Mouse (Mus musculus) liver, embryonic 16.5 days (tissue): ENCODE measurements around the gene Prph. TPM values are rescaled to one million over a fixed set of nuclear protein-coding genes. Genes with fewer than 3 reads are reported as not detected.
A peak's percentile ranks its signal among the peaks of the same experiment; 100 is the strongest.

Experiments used
- ATAC-seq: fragments of 200-750 bp; cut with Nextera tagmentation; 2 replicates; pipeline ENCODE4 v1.8.0; 2017; ENCODE audit warnings: low read depth, mild to moderate bottlenecking, moderate number of reproducible peaks, moderate library complexity
- H3K27ac ChIP-seq: fragments of 300-500 bp; sonication (generic); 2 replicates; pipeline ENCODE4 v1.5.1; 2014; ENCODE audit warnings: mild to moderate bottlenecking, low read length
- H3K27me3 ChIP-seq: fragments of 300-500 bp; sonication (generic); 2 replicates; pipeline ENCODE4 v1.6.1; 2014; ENCODE audit warnings: low read depth, low read length, mixed read lengths; ENCODE audit not compliant: control insufficient read depth, insufficient read depth
- H3K36me3 ChIP-seq: fragments of 300-500 bp; sonication (generic); 2 replicates; pipeline ENCODE4 v1.6.1; 2014; ENCODE audit warnings: mild to moderate bottlenecking; ENCODE audit not compliant: control insufficient read depth, insufficient read depth
- H3K4me1 ChIP-seq: fragments of 300-500 bp; sonication (generic); 2 replicates; pipeline ENCODE4 v1.6.1; 2014; ENCODE audit warnings: low read depth, low read length, mixed read lengths; ENCODE audit not compliant: control insufficient read depth
- H3K4me2 ChIP-seq: fragments of 300-500 bp; sonication (generic); 2 replicates; pipeline ENCODE4 v1.6.1; 2014; ENCODE audit warnings: low read depth, low read length, mixed read lengths
- H3K4me3 ChIP-seq: fragments of 300-500 bp; sonication (generic); 2 replicates; pipeline ENCODE4 v1.5.1; 2014; ENCODE audit warnings: low read depth, mild to moderate bottlenecking, low read length
- H3K9ac ChIP-seq: fragments of 300-500 bp; sonication (generic); 2 replicates; pipeline ENCODE4 v1.6.1; 2014; ENCODE audit warnings: low read depth, low read length
- H3K9me3 ChIP-seq: fragments of 300-500 bp; sonication (generic); replicated peaks from 2 replicates; pipeline ENCODE4 v1.6.1; 2016; ENCODE audit warnings: low read length; ENCODE audit not compliant: control insufficient read depth
- WGBS: fragments of 180-500 bp; shearing (Covaris S2); extraction: QIAGEN DNeasy Blood & Tissue Kit; methylation state at CpG from one replicate; pipeline ENCODE4 v1.1.7; 2014; ENCODE audit not compliant: insufficient replicate concordance; 5-methylcytosine and 5-hydroxymethylcytosine counted together
- polyA plus RNA-seq: library from polyadenylated mRNA; unstranded; fragments of >200 nt; fragmentation: Nextera tagmentation; extraction: Ambion mirVana; gene quantifications from 2 replicates; pipeline ENCODE4 v1.2.1, GENCODE M21; 2015

Gene Prph
- polyA plus RNA-seq, 1 experiment from 2014 or later, result 1.1 TPM

DNA sequence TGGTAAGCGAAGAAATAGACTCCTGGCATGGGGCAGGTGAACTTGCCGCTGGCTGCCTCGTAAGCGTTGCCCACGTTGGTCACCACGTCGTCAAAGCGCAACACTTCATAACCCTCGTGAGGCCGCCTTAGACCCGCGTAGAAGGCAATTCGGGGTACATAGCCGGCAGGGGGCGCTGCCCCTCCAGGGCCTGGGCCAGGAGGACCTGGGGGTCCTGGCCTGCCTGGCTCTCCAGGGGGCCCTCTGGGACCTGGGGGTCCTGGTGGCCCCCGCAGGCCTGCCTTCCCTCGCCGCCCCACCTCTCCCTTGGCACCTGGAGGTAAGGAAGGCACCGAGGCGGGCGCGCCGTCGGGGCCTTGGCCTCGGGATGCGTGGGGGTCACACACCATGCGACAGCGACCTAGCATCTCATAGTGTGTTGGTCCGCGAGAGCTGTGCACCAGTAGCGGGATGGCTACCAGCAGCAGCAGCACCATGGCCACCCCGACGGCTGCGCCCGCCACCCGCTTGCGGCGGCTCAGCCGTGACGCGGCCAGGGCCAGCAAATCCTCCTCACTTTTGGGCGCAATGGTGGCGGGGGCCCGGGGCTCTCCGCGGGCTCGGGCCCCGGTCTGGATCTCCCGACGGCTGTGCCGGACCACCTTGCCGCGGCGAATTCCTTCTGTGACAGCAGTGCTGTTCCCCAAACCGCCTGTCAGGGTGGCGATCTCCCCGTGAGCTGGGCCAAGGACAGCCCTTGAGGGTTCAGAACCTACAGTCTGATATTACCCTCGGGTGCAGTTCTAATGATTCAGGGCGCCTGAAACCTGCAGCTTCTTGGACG, 32.5 kb downstream of the Prph start, which contains the start of gene C1ql4:
C1ql4 (minus strand) TSS at position 565 of the 823 bp plus-strand sequence.
- Histone ChIP-seq H3K27ac (no peak within 1 kb of the TSS), H3K9me3 (no peaks in the 10 kb centered on the region), H3K4me2 (peak within 1 kb of the TSS; percentile 33), H3K9ac (no peak within 1 kb of the TSS), H3K4me1 (peaks cover 10% of the 10 kb centered on the region), H3K4me3 (peak within 1 kb of the TSS; percentile 25; the same call in 1 of the 2 replicates), H3K27me3 (peaks cover 79% of the 10 kb centered on the region), H3K36me3 (peaks cover 4% of the 10 kb centered on the region; the same call in 1 of the 2 replicates)
- WGBS, result 12% methylated on average over 60 of the region's 60 CpGs
- no peak for ATAC-seq

DNA sequence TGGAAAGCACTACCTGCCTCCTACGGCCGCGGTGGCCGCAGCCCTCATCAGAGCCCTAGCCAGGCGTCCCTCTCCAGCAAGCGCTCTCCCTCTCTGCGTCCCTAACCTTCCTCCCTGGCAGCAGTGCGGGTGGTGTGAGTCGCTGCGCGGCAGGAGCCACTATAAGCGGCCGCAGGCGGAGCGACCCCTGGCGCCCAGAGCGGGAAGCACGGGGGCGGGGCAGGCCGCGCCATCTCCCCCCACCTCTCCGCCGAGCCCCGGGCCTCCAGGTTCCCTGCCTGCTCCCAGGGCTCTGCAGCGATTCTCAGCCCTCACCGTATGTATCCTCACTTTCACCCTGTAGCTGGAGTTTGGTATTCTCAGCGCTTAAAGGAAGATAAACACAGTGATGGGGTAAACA, 33.3 kb downstream of the Prph start:
- peak overlapping the region; percentile 33 for H3K4me2 ChIP-seq
- H3K9ac ChIP-seq, result no peak overlapping the region
- no peaks in the 10 kb centered on the region for H3K36me3 ChIP-seq
- H3K4me3 ChIP-seq, result peak overlapping the region; percentile 25; the same call in 1 of the 2 replicates
- no peak overlapping the region for H3K27ac ChIP-seq
- H3K9me3 ChIP-seq, result no peaks in the 10 kb centered on the region
- peaks cover 87% of the 10 kb centered on the region for H3K27me3 ChIP-seq
- ATAC-seq, result peak; percentile 44; the same call in 1 of the 2 replicates
- peaks cover 10% of the 10 kb centered on the region for H3K4me1 ChIP-seq
- WGBS, result under 1% methylated on average over 27 of the region's 27 CpGs

DNA sequence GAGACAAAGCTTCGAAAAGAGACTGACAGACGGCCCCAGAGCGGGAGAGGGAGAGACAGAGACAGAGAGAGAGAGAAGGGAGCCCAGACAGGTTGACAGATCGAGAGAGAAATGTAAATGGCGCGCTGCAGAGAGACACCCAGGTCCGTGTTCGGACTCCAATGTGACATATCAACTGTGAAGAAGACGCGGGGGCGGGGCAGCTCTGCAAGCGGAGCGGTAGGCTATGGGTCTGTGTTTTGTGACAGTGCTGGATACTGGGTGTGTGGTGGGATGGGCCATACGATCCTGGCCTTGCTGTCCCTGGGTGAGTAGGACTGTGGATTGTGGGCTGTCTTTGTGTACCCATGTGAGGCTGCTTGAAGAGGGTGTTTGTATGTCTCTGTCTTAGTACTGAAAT, 34.1 kb downstream of the Prph start:
- H3K4me1 ChIP-seq, result peaks cover 14% of the 10 kb centered on the region
- peak overlapping the region; percentile 37 for H3K4me2 ChIP-seq
- no peaks in the 10 kb centered on the region for H3K36me3 ChIP-seq
- H3K9ac ChIP-seq, result no peak overlapping the region
- WGBS, result 6% methylated on average over 14 of the region's 14 CpGs
- H3K27ac ChIP-seq, result no peak overlapping the region
- H3K9me3 ChIP-seq, result no peaks in the 10 kb centered on the region
- ATAC-seq, result no peak
- no peak overlapping the region for H3K4me3 ChIP-seq
- peaks cover 95% of the 10 kb centered on the region for H3K27me3 ChIP-seq

DNA sequence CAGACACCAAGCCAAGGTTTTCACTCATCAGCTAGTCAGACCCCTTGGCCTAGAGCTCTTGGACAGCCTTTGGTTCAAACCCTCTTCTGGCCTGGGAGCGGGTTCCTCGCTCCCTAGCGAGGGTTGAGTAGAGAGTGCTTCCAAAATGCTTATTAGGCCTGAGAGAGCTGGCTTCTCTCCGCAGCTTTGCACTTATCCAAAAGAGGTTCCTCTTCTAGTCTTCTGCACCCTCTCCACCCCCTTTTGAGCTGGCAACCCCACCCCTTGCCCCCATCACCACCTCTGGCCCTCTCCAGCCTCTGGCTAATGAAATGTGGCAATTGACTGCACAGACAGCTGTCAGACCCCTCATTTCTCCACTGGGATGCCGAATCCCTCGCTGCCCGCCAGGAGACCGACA, 37.9 kb downstream of the Prph start, which contains the start of gene Dnajc22:
Dnajc22 (plus strand) TSS at position 301 of the 400 bp plus-strand sequence.
- Histone ChIP-seq H3K4me2 (peak within 1 kb of the TSS; percentile 64), H3K4me3 (peak within 1 kb of the TSS; percentile 45), H3K36me3 (no peaks in the 10 kb centered on the region), H3K27ac (no peak within 1 kb of the TSS), H3K4me1 (peaks cover 20% of the 10 kb centered on the region), H3K9me3 (no peaks in the 10 kb centered on the region), H3K27me3 (peaks cover 97% of the 10 kb centered on the region), H3K9ac (no peak within 1 kb of the TSS)
- no peak for ATAC-seq
- WGBS, result 47% methylated on average over 8 of the region's 8 CpGs

DNA sequence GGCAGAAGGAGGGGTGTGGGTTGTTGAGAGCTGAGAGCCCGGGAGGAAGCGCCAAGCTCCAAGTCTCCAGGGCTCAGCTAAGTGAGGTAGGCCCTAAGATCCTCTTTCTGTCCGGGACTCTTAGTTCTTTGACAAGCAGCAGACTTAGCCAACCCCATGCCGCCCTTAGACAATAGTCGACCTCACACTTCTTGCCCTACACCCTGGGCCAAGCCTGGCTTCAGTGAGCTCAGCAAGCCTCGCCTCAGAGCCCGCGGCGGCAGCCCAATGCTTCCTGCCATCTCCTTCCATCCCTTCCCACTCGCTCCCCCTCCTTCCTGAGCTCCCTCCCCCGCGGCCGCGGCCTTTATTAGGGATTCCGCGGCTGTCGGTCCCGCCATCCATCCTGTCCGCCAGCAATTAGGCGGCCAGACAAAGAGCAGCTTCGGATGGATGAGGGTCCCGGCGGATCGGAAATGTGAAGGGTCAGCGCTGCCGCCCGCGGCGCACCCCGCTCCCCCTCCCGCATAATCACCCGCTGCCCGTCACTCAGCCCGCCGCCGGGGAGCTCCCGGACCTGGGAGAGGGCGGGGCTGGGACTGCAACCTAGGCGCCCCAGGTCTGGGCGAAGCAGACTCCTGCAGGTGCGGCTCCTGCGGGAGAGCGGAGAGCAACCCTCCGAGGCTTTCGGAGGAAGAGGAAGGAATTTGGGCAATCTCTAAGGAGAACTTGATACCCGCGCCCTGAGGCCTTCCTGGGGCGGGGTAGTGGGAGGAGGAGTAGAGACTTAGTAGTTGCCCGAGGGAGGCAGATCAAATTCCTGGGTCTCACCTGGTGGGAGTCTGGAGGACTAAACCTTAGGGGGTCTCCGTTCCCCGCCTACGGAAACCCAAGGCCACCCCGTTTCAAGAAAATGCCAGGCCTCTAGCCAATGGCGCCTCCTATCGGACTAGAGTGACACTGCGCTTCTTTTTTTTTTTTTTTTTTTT, 38.6 kb downstream of the Prph start:
- no peak overlapping the region for H3K9ac ChIP-seq
- no peaks in the 10 kb centered on the region for H3K9me3 ChIP-seq
- H3K4me3 ChIP-seq, result peak overlapping the region; percentile 45
- H3K27ac ChIP-seq, result no peak overlapping the region
- H3K4me2 ChIP-seq, result peak overlapping the region; percentile 64
- no peaks in the 10 kb centered on the region for H3K36me3 ChIP-seq
- no peak for ATAC-seq
- peaks cover 97% of the 10 kb centered on the region for H3K27me3 ChIP-seq
- peaks cover 18% of the 10 kb centered on the region for H3K4me1 ChIP-seq
- WGBS, result 2% methylated on average over 56 of the region's 56 CpGs

DNA sequence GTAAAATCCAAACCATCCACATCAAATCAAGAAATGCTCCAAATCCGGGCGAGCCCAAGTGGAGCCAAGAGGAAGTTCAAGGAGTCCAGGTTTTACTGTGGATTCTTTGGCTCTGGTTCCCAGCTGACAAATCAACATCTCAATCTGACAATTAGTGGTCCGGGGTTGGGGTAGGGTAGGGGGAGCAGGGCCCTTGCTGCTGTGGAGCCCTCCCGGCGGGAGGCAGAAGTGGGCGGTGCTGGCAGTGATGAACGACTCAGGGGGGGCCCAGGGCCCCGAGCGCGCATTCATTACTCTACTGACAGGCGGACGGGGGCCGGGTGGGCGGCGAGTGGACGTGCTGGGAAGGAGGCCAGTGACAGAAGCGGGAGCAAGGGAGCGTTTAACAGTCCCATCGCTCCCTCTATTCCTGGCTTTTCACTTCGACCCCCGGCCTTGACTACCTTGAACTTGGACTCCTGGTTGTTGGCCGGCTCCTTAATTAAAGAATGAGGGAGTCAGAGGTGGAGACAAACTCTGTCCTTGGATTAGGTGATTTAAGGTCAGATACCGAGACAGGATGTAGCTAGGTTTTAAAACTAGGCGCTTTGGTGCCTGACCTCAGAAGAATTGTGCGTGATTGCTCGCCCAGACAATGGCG, 39.8 kb downstream of the Prph start:
- Histone ChIP-seq H3K4me2 (no peak overlapping the region), H3K4me3 (no peak overlapping the region), H3K9ac (no peak overlapping the region), H3K27me3 (peaks cover 97% of the 10 kb centered on the region), H3K9me3 (no peaks in the 10 kb centered on the region), H3K27ac (no peak overlapping the region), H3K4me1 (peaks cover 22% of the 10 kb centered on the region), H3K36me3 (no peaks in the 10 kb centered on the region)
- no peak for ATAC-seq
- WGBS, result 3% methylated on average over 26 of the region's 27 CpGs

DNA sequence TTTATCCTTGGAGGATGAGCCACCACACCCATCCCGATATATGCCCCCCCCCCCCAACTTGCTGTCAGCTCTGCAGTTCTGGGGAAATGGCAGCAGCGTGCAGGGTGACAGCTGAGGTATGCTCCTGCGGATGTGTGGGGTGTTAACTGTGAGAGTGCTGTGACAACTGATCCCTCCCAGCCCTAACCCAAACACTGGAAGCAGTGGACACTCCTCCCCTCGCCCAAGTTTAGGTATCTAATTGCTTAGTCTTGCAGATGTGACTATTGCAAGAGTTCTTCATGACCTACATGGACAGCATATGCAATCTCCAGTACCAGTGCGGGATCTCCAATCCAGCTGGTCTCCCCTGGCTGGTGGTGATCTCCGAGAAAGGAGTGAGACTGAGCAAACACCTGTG, 40.4 kb downstream of the Prph start:
- no peaks in the 10 kb centered on the region for H3K36me3 ChIP-seq
- 9% methylated on average over 6 of the region's 6 CpGs for WGBS
- peaks cover 94% of the 10 kb centered on the region for H3K27me3 ChIP-seq
- no peak overlapping the region for H3K4me2 ChIP-seq
- H3K27ac ChIP-seq, result no peak overlapping the region
- H3K9me3 ChIP-seq, result no peaks in the 10 kb centered on the region
- H3K4me3 ChIP-seq, result no peak overlapping the region
- peaks cover 22% of the 10 kb centered on the region for H3K4me1 ChIP-seq
- no peak for ATAC-seq
- no peak overlapping the region for H3K9ac ChIP-seq

DNA sequence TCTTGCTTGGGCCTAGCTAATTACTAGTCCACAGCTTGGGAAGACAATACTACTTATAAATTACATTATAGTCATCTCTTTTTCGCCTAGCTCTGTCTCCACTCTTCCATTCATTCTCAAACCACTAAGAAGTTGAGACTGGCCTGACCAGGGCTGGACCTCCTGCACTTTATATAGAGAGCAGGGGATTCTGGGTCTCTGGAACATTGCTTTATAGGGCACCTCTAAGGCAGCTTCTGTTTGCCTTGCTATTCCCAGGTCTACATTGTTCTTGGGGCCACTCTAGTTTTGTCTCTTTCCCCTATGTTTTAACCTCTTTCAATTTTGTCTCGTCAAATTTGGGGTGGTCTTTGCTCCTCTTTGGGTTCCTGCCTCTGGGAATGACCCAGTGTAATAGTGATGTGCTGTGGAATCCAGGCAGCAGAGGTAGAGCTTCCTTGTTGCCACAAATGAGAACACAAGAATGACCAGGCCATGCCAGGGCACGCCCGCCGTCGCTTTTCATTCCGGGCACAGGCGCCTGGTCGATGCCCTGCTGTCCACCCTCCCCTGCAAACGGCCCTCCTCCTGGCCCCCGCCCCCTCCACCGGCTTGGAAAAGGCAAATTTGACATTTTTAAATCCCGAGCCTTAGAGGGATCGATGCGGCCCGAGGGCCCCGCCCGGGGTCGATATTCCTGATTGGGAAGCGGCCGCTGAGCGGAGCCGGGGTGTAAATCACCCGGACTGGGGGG, 41.3 kb downstream of the Prph start:
- Histone ChIP-seq H3K4me1 (peaks cover 22% of the 10 kb centered on the region), H3K9me3 (no peaks in the 10 kb centered on the region), H3K27ac (no peak overlapping the region), H3K36me3 (no peaks in the 10 kb centered on the region), H3K4me2 (peak overlapping the region; percentile 60), H3K4me3 (peak overlapping the region; percentile 37), H3K27me3 (peaks cover 86% of the 10 kb centered on the region), H3K9ac (no peak overlapping the region)
- no peak for ATAC-seq
- 5% methylated on average over 24 of the region's 24 CpGs for WGBS
